Mouse (Mus musculus) retina, postnatal 1 day (tissue): Measurements from ENCODE around the gene Cadps2.

ENCODE experiments used
- DNase-seq: peaks from one replicate; pipeline ENCODE4 v3.0.0-alpha.2; 2012

Cadps2 gene

GRCm38 (mm10) chr6:23758249-23758648 lies 81.0 kb downstream of the Cadps2 start:
- peak; percentile 40 for DNase-seq

GRCm38 (mm10) chr6:23748823-23749222 lies 90.4 kb downstream of the Cadps2 start:
- no peak for DNase-seq

GRCm38 (mm10) chr6:23740010-23740409 lies 99.2 kb downstream of the Cadps2 start:
- DNase-seq = no peak

GRCm38 (mm10) chr6:23732750-23733149 lies 106.5 kb downstream of the Cadps2 start:
- no peak for DNase-seq

DNA sequence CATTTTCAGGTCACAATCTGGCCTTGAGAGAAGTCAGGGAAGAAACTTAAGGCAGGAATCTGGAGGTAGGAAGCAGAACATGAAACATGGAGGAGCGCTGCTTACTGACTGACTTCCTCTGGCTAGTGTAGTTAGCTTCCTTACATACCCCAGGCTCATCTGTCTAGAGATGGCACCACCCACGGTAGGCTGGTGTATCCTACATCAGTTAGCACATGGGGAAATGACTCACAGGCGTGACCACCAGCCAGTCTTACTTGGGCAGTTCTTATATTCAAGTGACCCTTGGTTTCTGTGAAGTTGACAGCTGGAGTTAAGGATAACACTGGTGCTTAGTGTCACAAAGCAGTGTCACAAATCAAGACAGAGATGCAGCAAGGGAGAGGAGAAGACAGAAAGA lies 110.6 kb downstream of the Cadps2 start:
- DNase-seq = no peak

DNA sequence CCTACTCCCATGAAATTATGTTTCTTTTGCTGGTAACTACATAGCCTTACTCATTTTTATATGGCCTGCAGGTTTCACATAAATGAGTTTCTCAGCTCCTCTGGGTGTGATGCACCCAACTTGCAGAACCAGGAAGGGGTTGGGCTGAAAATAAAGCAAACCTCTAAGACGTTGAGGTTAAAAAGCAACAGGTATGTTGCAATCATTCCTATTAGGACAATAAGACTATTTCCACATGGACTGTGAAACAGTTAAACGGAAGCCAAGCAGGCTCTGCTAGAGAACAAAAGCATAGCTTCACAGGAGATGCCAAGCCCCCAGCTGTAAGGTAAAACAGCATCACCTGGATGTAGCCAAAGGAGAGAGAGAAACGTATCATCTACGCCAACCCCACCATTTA lies 115.5 kb downstream of the Cadps2 start:
- DNase-seq = no peak

- no peak for DNase-seq
Observed at GRCm38 (mm10) chr6:23720401-23720800, 118.8 kb downstream of the Cadps2 start.

DNA sequence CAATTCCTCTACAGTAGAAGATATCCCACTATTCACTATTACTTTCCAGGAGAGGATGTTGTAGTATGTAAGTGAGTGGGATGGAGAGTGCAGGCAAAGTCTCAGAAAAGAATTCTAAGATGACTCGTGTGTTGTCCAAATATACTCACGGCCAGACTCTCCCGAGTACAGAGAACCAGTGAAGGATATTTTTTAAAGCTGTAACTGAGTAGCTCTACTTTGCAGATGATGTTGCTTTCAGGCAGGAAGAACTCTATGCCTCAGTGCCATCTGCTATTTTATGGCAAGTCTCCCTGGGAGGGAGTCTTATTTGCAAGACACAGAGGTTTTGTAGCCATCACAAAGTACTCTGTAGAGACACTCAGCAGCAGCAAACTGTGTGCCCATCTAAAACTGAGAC lies 131.7 kb downstream of the Cadps2 start:
- no peak for DNase-seq

DNA sequence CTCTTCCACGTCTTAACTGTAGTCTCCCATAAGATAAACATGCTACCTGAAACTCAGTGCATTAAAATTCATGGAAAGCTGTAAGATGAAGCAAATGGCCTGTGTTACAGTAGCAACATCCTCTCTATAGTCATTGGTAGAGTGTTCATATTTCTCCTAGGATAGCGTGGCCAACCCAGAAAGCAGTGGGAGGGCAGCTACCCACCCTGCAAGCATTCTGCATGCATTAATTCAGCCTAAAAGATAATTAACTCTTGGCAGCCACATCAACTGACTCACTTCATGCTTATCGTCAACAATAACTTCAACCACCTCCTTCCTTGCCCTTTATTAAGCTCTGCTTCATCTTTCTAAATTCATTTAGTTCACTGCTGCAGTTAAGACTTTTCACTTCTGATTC lies 138.3 kb downstream of the Cadps2 start:
- DNase-seq = peak; percentile 2

GRCm38 (mm10) chr6:23678172-23678571 lies 161.0 kb downstream of the Cadps2 start:
- no peak for DNase-seq

DNA sequence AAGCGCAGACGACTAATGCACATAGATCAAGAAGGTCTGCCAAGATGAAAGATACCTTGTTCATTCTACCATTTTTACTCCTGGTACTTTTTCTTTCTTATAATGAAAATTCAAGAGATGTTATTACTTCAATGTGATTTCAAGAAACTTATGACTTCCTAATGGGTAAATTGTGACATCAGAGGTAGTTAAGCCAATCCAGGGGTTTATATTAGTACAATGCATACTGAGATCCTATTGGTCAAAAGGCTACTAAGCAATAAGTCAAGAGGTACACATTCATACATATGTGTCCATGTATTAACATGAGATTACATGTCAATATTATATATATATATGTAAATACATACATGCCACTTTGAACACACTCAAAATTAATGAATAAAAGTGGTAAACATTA lies 184.2 kb downstream of the Cadps2 start, which contains the start of gene Rnf148:
TSS of gene Rnf148 (minus strand) at position 101 of the 400 bp plus-strand sequence.
- DNase-seq = no peak

DNA sequence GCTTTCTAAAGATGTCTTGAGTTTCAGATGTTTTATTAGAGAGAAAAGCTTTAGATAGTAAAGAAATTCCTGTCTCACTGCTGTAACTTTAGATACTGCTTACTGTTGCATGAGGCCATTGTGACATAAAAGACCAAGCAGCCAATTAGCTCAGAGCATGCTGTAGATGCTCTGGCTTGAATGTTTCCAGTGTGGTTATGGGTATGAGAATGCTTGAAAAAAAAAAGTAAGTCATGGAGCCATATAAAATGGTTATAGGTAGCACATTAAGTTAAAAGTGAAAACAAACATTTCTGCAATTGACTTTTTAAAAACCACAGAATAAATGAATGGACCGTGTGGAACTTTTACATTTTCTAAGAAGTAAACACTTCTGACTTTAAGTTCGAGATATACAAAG lies 189.0 kb downstream of the Cadps2 start, which contains the start of gene Rnf133:
TSS of gene Rnf133 (minus strand) at position 101 of the 400 bp plus-strand sequence.
- DNase-seq = no peak

DNA sequence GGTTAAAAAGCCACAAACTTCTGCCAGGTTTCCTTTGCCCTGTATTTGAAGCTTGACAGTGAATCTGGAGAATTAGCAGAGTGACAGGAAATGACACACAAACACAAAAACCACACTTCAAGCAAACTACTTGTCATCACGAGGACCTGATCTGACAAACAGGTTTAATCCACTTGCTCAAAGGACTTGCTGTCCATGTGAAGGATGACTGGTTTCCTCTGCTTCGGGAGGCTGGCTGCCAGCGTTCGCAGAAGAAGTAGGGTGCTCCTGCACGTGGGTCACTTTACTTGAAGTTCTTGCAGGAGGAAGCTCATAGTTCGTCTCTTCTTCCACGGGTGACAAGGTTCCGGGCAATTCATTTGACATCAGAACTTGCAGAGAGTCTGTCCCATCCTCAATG lies 190.5 kb downstream of the Cadps2 start:
- DNase-seq = no peak

DNA sequence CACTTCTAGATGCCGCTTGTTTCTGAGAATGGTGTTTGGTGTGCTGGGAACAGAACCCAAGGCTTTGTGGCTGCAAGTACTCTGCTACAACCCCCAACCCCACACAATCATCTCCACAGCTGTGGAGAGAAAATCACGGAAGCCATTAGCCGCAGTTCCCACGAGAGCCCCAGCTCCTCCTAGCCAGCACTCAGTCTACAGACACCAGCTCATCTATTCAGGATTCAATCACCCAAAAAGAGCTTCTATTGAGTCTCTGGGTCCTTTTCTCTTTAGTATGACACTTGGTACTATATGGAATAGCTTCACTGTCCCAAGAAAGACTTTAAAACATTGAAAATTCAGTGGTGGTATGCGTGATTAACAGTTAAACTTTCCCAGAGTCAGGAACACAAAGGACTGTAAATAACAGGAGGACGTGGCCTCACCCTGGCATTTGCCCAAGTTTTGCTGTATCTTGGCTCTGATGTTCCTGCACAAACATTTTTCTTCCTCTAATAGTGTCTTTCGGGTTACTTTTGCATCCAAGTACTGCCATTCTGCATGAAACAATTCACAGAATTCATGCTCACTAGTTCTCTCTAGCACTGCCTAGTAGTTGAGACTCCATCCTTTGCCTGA lies 191.5 kb downstream of the Cadps2 start:
- no peak for DNase-seq

DNA sequence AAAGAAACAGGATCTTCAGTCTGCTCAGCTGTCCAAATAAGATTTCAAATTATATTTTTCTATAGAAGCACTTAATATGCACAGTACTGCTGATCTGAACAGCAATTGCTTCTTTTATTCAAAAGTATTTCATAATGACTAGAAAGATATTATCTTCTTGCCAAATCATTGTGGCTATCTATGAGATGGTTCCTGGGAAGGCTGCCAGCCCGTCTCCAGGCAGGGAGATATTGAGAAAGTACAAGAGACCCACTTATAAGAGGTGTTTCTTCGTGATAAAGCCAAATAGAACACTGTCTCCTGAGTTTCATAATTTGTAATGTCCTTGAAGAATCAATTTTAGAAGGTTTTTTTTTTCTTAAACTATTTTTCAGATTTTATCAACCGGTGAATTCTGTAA lies 202.1 kb downstream of the Cadps2 start:
- DNase-seq = no peak

GRCm38 (mm10) chr6:23635208-23635607 lies 204.0 kb downstream of the Cadps2 start:
- no peak for DNase-seq

- DNase-seq = no peak
Observed at GRCm38 (mm10) chr6:23634016-23634415, 205.2 kb downstream of the Cadps2 start.

DNA sequence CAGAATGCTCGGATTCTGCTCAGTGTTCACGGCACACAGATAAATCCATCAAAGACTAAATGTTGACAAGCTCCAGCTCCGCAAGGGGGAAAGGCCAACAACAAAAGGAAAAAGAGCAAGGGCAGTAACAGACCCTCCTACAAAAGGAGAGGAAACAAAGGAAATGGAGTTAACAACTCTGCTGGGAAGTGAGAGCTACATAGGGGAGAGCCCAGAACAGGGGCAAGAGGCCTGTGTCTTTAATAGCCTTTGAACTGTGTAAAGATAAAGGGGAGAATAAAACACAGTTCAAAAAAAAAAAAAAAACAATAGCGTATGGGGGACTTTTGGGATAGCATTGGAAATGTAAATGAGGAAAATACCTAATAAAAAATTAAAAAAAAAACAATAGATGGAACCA lies 208.8 kb downstream of the Cadps2 start:
- no peak for DNase-seq

DNA sequence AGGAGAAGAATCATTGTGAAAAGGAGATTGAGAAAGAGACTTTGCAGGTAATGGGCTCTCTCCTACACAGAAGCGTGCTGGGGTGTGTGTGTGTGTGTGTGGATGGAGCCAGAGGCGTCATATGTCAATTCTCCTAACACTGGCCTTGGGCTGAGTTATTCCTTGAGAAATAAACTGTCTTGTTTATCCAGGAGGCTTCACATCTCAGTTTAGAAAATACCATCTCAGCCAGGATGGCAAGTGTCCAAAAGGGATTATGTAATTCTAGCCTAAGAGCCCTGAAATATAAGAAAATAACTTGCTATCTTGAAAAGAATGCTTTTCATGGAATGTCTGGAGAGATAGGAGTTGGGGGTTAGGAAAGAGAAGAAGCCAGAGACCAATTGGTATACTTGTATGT lies 264.1 kb downstream of the Cadps2 start:
- no peak for DNase-seq

- DNase-seq = no peak
Observed at GRCm38 (mm10) chr6:23573750-23574149, 265.5 kb downstream of the Cadps2 start.

GRCm38 (mm10) chr6:23572401-23572800 lies 266.8 kb downstream of the Cadps2 start:
- peak; percentile 92 for DNase-seq

DNA sequence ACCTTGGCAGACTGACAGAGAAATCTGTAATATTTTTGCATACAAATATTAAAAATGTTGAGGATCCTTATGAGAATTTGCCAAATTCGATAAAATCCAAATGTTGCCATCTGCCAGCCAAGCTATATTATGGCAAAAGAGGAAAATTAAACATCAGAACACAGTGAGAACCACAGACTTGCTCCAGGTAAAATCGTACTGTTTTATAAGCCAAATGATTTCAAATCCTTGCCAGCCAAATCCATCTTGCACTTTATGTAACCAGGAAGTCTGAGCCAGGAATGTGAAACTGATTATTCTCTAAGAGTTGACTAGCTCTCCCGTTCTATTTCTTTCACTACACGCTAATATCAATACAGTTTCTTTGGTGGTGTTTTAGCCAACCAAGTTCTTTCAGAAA lies 269.5 kb downstream of the Cadps2 start:
- DNase-seq = no peak

DNA sequence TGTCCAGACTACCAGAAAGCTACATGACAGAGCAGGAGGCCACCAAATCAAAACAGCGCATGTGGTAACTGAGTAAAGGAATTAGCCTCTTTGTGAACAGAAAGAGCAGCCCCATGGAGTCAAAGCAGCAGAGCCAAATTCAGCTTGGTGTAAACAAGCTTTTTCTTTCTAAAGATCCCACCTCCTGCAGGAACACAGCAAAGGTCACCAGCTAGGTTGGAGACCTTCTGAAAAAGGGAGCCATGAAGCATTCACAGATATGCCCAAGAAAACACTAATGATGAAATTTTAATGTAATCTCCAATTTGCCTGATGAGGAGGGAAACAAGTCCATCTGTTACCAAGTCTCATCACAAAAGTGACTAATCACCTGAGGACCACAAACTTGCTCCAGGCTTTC lies 270.5 kb downstream of the Cadps2 start:
- DNase-seq = no peak

DNA sequence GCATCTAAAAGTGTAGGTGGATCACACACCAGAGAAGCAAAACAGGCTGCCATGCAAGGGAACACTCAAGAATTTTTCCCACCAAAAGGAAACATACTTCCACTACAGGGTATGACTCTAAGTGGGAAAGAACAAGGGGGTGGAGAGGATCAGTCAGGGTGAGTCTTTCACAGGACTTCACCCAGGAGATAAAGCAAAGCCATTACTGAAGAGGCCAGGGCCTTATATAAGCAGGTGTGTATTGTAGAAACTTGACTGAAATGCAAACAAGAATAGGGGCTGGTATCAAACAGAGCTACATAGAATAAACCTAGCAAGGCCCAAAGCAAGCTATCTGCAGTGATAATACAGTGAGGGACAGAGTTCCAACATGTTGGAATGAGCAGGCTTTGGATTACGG lies 271.6 kb downstream of the Cadps2 start:
- DNase-seq = no peak

GRCm38 (mm10) chr6:23549874-23550273 lies 289.3 kb downstream of the Cadps2 start:
- DNase-seq = no peak
